11 mouse cellular contexts compared by ENCODE assay signal in the genomic region with DNA sequence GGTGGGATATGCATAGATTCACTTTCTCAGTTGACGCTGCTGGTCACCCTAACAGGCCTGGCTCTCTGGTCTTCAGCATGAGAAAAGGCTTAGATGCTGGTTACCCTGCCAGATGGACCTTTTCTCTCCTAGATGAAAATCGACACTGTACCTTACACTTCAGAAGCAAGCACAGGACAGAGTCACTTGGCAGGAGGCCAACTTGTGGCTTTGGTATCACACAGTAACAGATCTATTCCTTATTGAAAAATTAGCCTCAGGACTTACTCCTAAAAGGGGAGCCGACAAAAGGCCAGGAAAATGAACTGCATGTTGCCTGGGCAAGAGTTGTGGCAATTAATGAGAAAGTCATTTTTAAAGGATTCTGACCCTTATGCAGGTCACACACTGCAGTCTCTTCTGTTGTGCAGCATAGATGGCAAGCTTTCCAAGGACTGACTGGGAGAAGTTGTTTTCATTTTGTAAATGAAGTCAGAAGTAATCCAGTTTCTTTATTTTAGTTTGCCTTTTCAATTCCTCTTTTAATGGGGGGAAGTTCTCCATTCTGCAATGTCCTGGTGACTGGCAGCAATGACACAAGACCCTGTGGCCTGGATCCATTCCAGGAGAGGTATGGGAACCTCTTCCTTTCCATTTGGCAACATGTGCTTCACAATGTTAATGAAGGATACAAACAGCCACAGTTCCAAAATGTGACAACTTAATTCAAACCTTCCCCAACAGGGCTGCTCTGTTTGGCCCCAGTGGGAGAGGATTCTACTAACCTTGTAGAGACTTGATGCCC. TPM values are rescaled to one million over a fixed set of nuclear protein-coding genes. Genes with fewer than 3 reads are reported as not detected.
A peak's percentile ranks its signal among the peaks of the same experiment; 100 is the strongest.
DNase-seq lines count a peak whose midpoint lies in the region; ATAC-seq and TF ChIP-seq lines count a peak whose summit lies in the region.
"Had no signal": no experiment of that assay in that cellular context is flagged by ENCODE, and none has a peak within 500 bp of the region (broad histone marks: within the 10 kb centered on the region; RNA-seq: fewer than 3 reads in every experiment).

No protein-coding gene starts in this region.

- intact Hi-C loops in left cerebral cortex, postnatal 36 days (cut with DNase I): no loop called here

- H3K9ac ChIP-seq in hindbrain, embryonic 16.5 days (ENCODE audit: low read depth, low read length): no peak overlapping the region
- H3K9ac ChIP-seq in hindbrain, embryonic 11.5 days (ENCODE audit: low read depth, low read length): no peak overlapping the region
- H3K9ac ChIP-seq: embryonic facial prominence, embryonic 12.5 days; hindbrain, embryonic 12.5 days; lung, embryonic 15.5 days had no signal

- peak; percentile 58; the same call in 1 of the 2 replicates for ATAC-seq in hindbrain, embryonic 16.5 days
- no peak for ATAC-seq in hindbrain, embryonic 11.5 days (ENCODE audit: low FRiP score)
- ATAC-seq in common myeloid progenitor, adult 5-6 weeks (replicated peaks; ENCODE audit: low read depth, poor library complexity, severe bottlenecking): peak; percentile 55

- no peak for DNase-seq in hindbrain, embryonic 11.5 days (ENCODE audit: low spot score)
- DNase-seq in lung, postnatal 14 days: peak; percentile 40
- no peak for DNase-seq in left cerebral cortex, postnatal 36 days (ENCODE audit: low spot score in 2 of 2)
- no peak for DNase-seq in ovary, postnatal 36 days (ENCODE audit: low spot score)
- no peak for DNase-seq in testis, postnatal 10 days (ENCODE audit: low spot score)

- no peaks in the 10 kb centered on the region for H3K27me3 ChIP-seq in hindbrain, embryonic 16.5 days (replicated peaks; ENCODE audit: control insufficient read depth, insufficient read depth, low read length)
- H3K27me3 ChIP-seq in hindbrain, embryonic 11.5 days (ENCODE audit: control insufficient read depth, insufficient read depth, low read length): no peaks in the 10 kb centered on the region
- H3K27me3 ChIP-seq: embryonic facial prominence, embryonic 12.5 days; hindbrain, embryonic 12.5 days; lung, embryonic 15.5 days had no signal

- H3K9me3 ChIP-seq in hindbrain, embryonic 16.5 days (ENCODE audit: control insufficient read depth, low read length): no peaks in the 10 kb centered on the region
- H3K9me3 ChIP-seq in hindbrain, embryonic 11.5 days (ENCODE audit: control insufficient read depth, low read length): no peaks in the 10 kb centered on the region
- H3K9me3 ChIP-seq: embryonic facial prominence, embryonic 12.5 days; hindbrain, embryonic 12.5 days; lung, embryonic 15.5 days had no signal

- H3K4me3 ChIP-seq in hindbrain, embryonic 16.5 days (ENCODE audit: low read length): no peak overlapping the region
- H3K4me3 ChIP-seq in hindbrain, embryonic 11.5 days (ENCODE audit: low read depth, low read length): no peak overlapping the region
- no peak overlapping the region for H3K4me3 ChIP-seq in bone marrow, adult 2 months (replicated peaks; ENCODE audit: control insufficient read depth, low read depth, low read length)
- H3K4me3 ChIP-seq: embryonic facial prominence, embryonic 12.5 days; hindbrain, embryonic 12.5 days; lung, embryonic 15.5 days had no signal

- H3K4me1 ChIP-seq in hindbrain, embryonic 16.5 days (ENCODE audit: control insufficient read depth, insufficient read depth, low read depth, low read length): 0 out of 2 replicates have a peak, but pooled peaks cover 3% of the 10 kb centered on the region
- H3K4me1 ChIP-seq in hindbrain, embryonic 11.5 days (replicated peaks; ENCODE audit: control insufficient read depth, insufficient read depth, low read length): no peaks in the 10 kb centered on the region
- peaks cover 8% of the 10 kb centered on the region; the same call in 1 of the 2 replicates for H3K4me1 ChIP-seq in bone marrow, adult 2 months (ENCODE audit: control insufficient read depth, insufficient read depth, low read length)
- H3K4me1 ChIP-seq: embryonic facial prominence, embryonic 12.5 days; hindbrain, embryonic 12.5 days had no signal

- H3K27ac ChIP-seq in hindbrain, embryonic 16.5 days (ENCODE audit: low read depth, low read length): no peak overlapping the region
- H3K27ac ChIP-seq in hindbrain, embryonic 11.5 days (ENCODE audit: low read depth, low read length): no peak overlapping the region
- H3K27ac ChIP-seq in bone marrow, adult 2 months (ENCODE audit: control insufficient read depth, insufficient read depth, low read depth, low read length, poor library complexity): peak overlapping the region; percentile 90; the same call in 1 of the 2 replicates
- H3K27ac ChIP-seq: embryonic facial prominence, embryonic 12.5 days; hindbrain, embryonic 12.5 days; lung, embryonic 15.5 days had no signal

- TF ChIP-seq POLR2A in bone marrow, adult 2 months (IDR thresholded peaks at IDR 0.05; ENCODE audit: borderline replicate concordance, control insufficient read depth, low read depth, low read length): no peak

- peaks cover 6% of the 10 kb centered on the region; the same call in 1 of the 2 replicates for H3K36me3 ChIP-seq in hindbrain, embryonic 16.5 days (ENCODE audit: control insufficient read depth, insufficient read depth, low read length)
- H3K36me3 ChIP-seq in hindbrain, embryonic 11.5 days (ENCODE audit: control insufficient read depth, insufficient read depth, low read length): no peaks in the 10 kb centered on the region
- H3K36me3 ChIP-seq: lung, embryonic 15.5 days had no signal

- no peak overlapping the region for H3K4me2 ChIP-seq in hindbrain, embryonic 16.5 days (ENCODE audit: low read length)
- H3K4me2 ChIP-seq in hindbrain, embryonic 11.5 days (replicated peaks; ENCODE audit: low read depth, low read length): no peak overlapping the region
- H3K4me2 ChIP-seq: embryonic facial prominence, embryonic 12.5 days; hindbrain, embryonic 12.5 days; lung, embryonic 15.5 days had no signal

- no peak for TF ChIP-seq CTCF in bone marrow, adult 2 months (IDR thresholded peaks at IDR 0.05; ENCODE audit: control insufficient read depth, insufficient read depth, low read length)

- 51% methylated on average over 3 of the region's 3 CpGs for WGBS in hindbrain, embryonic 16.5 days
- 83% methylated on average over 3 of the region's 3 CpGs for WGBS in hindbrain, embryonic 11.5 days
- whole genome bisulfite sequencing in bone marrow, adult 2 months: 25% methylated on average over 3 of the region's 3 CpGs

RNA-seq across cellular contexts. Expression of gene Vopp1, which starts 59.7 kb away (rescaled TPM):
- 218 and 224 TPM in 2 replicates for polyA plus RNA-seq in hindbrain, embryonic 16.5 days (2015; fragmentation: Nextera tagmentation; extraction: Ambion mirVana)
- 44.3 and 72.1 TPM in 2 replicates for polyA plus RNA-seq in hindbrain, embryonic 11.5 days (2014; fragmentation: Nextera tagmentation; extraction: Ambion mirVana)
- 53.6 and 71.9 TPM in 2 replicates for polyA plus RNA-seq in bone marrow, adult 2 months (2011; ENCODE audit: insufficient read depth, insufficient read length, low replicate concordance, missing spikeins)
- 22.8 and 26.0 TPM in 2 replicates for total RNA-seq in common myeloid progenitor, adult 5-6 weeks (2017)
- 100 to 1,000 TPM; 131 to 139 TPM for total RNA-seq in left cerebral cortex, postnatal 36 days (2021)
